Mouse (Mus musculus): ENCODE results near the gene Prune1. TPM values are rescaled to one million over a fixed set of nuclear protein-coding genes. Genes with fewer than 3 reads are reported as not detected.

Gene Prune1
- polyA plus RNA-seq, 1 experiment from 2014 or later: 26.2 TPM

- peak within 1 kb of the TSS; percentile 56; the same call in 1 of the 2 replicates for H3K27ac ChIP-seq
These were observed 40.4 kb downstream of the Prune1 start, which contains the start of gene Gm128 for GRCm38 (mm10) chr3:95241498-95241897. TSS of gene Gm128 (minus strand) at chr3:95241598.

GRCm38 (mm10) chr3:95240900-95241299, 41.0 kb downstream of the Prune1 start:
- 0 out of 2 replicates have a peak, but pooled peaks cover 3% of the 10 kb centered on the region for H3K9me3 ChIP-seq
- no peaks in the 10 kb centered on the region; the same call in 1 of the 2 replicates for H3K27me3 ChIP-seq (ENCODE audit: poor library complexity, severe bottlenecking)
- H3K4me1 ChIP-seq: peaks cover 10% of the 10 kb centered on the region
- H3K27ac ChIP-seq: peak overlapping the region; percentile 56; the same call in 1 of the 2 replicates
- 27% methylated on average over 17 of the region's 17 CpGs for WGBS
- H3K36me3 ChIP-seq (replicated peaks): peaks cover 43% of the 10 kb centered on the region
- DNase-seq (ENCODE audit: extremely low spot score, low spot score): no peak
- 0 out of 2 replicates have a peak overlapping the region, but pooled peaks have one; percentile 9 for H3K4me3 ChIP-seq

More at GRCm38 (mm10) chr3:95241498-95241897, 40.4 kb downstream of the Prune1 start, which contains the start of gene Gm128:
- H3K27me3 ChIP-seq (ENCODE audit: poor library complexity, severe bottlenecking): no peaks in the 10 kb centered on the region; the same call in 1 of the 2 replicates
- peaks cover 37% of the 10 kb centered on the region for H3K36me3 ChIP-seq (replicated peaks)
- H3K9me3 ChIP-seq: 0 out of 2 replicates have a peak, but pooled peaks cover 3% of the 10 kb centered on the region
- 0 out of 2 replicates have a peak within 1 kb of the TSS, but pooled peaks have one; percentile 9 for H3K4me3 ChIP-seq
- peaks cover 7% of the 10 kb centered on the region for H3K4me1 ChIP-seq
- 79% methylated on average over 7 of the region's 7 CpGs for WGBS
- DNase-seq (ENCODE audit: extremely low spot score, low spot score): no peak

- 89% methylated on average over 12 of the region's 12 CpGs for WGBS
- DNase-seq (ENCODE audit: extremely low spot score, low spot score): no peak
- Histone ChIP-seq H3K9me3 (0 out of 2 replicates have a peak, but pooled peaks cover 3% of the 10 kb centered on the region), H3K36me3 (replicated peaks) (peaks cover 44% of the 10 kb centered on the region), H3K27ac (no peak overlapping the region), H3K4me3 (no peak overlapping the region), H3K4me1 (peaks cover 19% of the 10 kb centered on the region), H3K27me3 (ENCODE audit: poor library complexity, severe bottlenecking) (no peaks in the 10 kb centered on the region; the same call in 1 of the 2 replicates)
These were observed 41.9 kb downstream of the Prune1 start for GRCm38 (mm10) chr3:95239971-95240370.

- Histone ChIP-seq H3K36me3 (replicated peaks) (peaks cover 53% of the 10 kb centered on the region), H3K9me3 (0 out of 2 replicates have a peak, but pooled peaks cover 3% of the 10 kb centered on the region), H3K27ac (no peak overlapping the region), H3K4me3 (no peak overlapping the region), H3K4me1 (peaks cover 27% of the 10 kb centered on the region), H3K27me3 (ENCODE audit: poor library complexity, severe bottlenecking) (no peaks in the 10 kb centered on the region; the same call in 1 of the 2 replicates)
- WGBS: 86% methylated on average over 6 of the region's 6 CpGs
- no peak for DNase-seq (ENCODE audit: extremely low spot score, low spot score)
These were observed 42.9 kb downstream of the Prune1 start for GRCm38 (mm10) chr3:95239022-95239421.

- H3K36me3 ChIP-seq (replicated peaks): peaks cover 67% of the 10 kb centered on the region
- no peak for DNase-seq (ENCODE audit: extremely low spot score, low spot score)
- no peak overlapping the region for H3K27ac ChIP-seq
- H3K9me3 ChIP-seq: 0 out of 2 replicates have a peak, but pooled peaks cover 3% of the 10 kb centered on the region
- peaks cover 27% of the 10 kb centered on the region for H3K4me1 ChIP-seq
- 92% methylated on average over 8 of the region's 8 CpGs for WGBS
- no peak overlapping the region for H3K4me3 ChIP-seq
- no peaks in the 10 kb centered on the region; the same call in 1 of the 2 replicates for H3K27me3 ChIP-seq (ENCODE audit: poor library complexity, severe bottlenecking)
These were observed 44.3 kb downstream of the Prune1 start for GRCm38 (mm10) chr3:95237541-95238099.

- peaks cover 84% of the 10 kb centered on the region for H3K36me3 ChIP-seq (replicated peaks)
- 0 out of 2 replicates have a peak, but pooled peaks cover 3% of the 10 kb centered on the region for H3K9me3 ChIP-seq
- H3K27me3 ChIP-seq (ENCODE audit: poor library complexity, severe bottlenecking): no peaks in the 10 kb centered on the region
- peak overlapping the region; percentile 10; the same call in 1 of the 2 replicates for H3K4me3 ChIP-seq
- DNase-seq (ENCODE audit: extremely low spot score, low spot score): no peak
- no peak overlapping the region for H3K27ac ChIP-seq
- H3K4me1 ChIP-seq: peaks cover 37% of the 10 kb centered on the region
- 60% methylated on average over 23 of the region's 23 CpGs for WGBS
These were observed 46.2 kb downstream of the Prune1 start for GRCm38 (mm10) chr3:95235386-95236301.

GRCm38 (mm10) chr3:95233303-95233980, 48.4 kb downstream of the Prune1 start:
- Histone ChIP-seq H3K4me1 (peaks cover 50% of the 10 kb centered on the region), H3K27me3 (ENCODE audit: poor library complexity, severe bottlenecking) (no peaks in the 10 kb centered on the region), H3K4me3 (no peak overlapping the region), H3K9me3 (0 out of 2 replicates have a peak, but pooled peaks cover 3% of the 10 kb centered on the region), H3K27ac (no peak overlapping the region), H3K36me3 (replicated peaks) (peaks cover 74% of the 10 kb centered on the region)
- WGBS: 93% methylated on average over 16 of the region's 16 CpGs
- DNase-seq (ENCODE audit: extremely low spot score, low spot score): no peak

GRCm38 (mm10) chr3:95232771-95233170, 49.1 kb downstream of the Prune1 start:
- Histone ChIP-seq H3K9me3 (no peaks in the 10 kb centered on the region), H3K27me3 (ENCODE audit: poor library complexity, severe bottlenecking) (no peaks in the 10 kb centered on the region), H3K27ac (no peak overlapping the region), H3K4me1 (peaks cover 50% of the 10 kb centered on the region), H3K4me3 (no peak overlapping the region), H3K36me3 (replicated peaks) (peaks cover 67% of the 10 kb centered on the region)
- 91% methylated on average over 7 of the region's 7 CpGs for WGBS
- no peak for DNase-seq (ENCODE audit: extremely low spot score, low spot score)

- Histone ChIP-seq H3K27ac (peak within 1 kb of the TSS; percentile 98), H3K4me1 (peaks cover 60% of the 10 kb centered on the region), H3K36me3 (replicated peaks) (peaks cover 57% of the 10 kb centered on the region), H3K27me3 (ENCODE audit: poor library complexity, severe bottlenecking) (no peaks in the 10 kb centered on the region), H3K4me3 (peak within 1 kb of the TSS; percentile 93), H3K9me3 (no peaks in the 10 kb centered on the region)
- WGBS: 86% methylated on average over 13 of the region's 13 CpGs
- DNase-seq (ENCODE audit: extremely low spot score, low spot score): no peak
These were observed 50.3 kb downstream of the Prune1 start, which contains the start of gene Mllt11 for GRCm38 (mm10) chr3:95231298-95232221. TSS of gene Mllt11 (minus strand) at chr3:95232171.

GRCm38 (mm10) chr3:95230495-95231297, 51.2 kb downstream of the Prune1 start:
- Histone ChIP-seq H3K36me3 (replicated peaks) (peaks cover 54% of the 10 kb centered on the region), H3K27me3 (ENCODE audit: poor library complexity, severe bottlenecking) (no peaks in the 10 kb centered on the region), H3K4me3 (peak overlapping the region; percentile 93), H3K27ac (peak overlapping the region; percentile 98), H3K4me1 (peaks cover 64% of the 10 kb centered on the region), H3K9me3 (no peaks in the 10 kb centered on the region)
- DNase-seq (ENCODE audit: extremely low spot score, low spot score): no peak
- WGBS: 44% methylated on average over 8 of the region's 8 CpGs

Measured in forebrain, embryonic 10.5 days (tissue).